Mouse (Mus musculus): Measurements from ENCODE around the gene Dhx32. TPM values are rescaled to one million over a fixed set of nuclear protein-coding genes. Genes with fewer than 3 reads are reported as not detected.

Gene Dhx32
- 27.1 and 27.8 TPM in 2 replicates for polyA plus RNA-seq (2011; ENCODE audit: insufficient read depth, insufficient read length, low read depth, missing spikeins)

DNA sequence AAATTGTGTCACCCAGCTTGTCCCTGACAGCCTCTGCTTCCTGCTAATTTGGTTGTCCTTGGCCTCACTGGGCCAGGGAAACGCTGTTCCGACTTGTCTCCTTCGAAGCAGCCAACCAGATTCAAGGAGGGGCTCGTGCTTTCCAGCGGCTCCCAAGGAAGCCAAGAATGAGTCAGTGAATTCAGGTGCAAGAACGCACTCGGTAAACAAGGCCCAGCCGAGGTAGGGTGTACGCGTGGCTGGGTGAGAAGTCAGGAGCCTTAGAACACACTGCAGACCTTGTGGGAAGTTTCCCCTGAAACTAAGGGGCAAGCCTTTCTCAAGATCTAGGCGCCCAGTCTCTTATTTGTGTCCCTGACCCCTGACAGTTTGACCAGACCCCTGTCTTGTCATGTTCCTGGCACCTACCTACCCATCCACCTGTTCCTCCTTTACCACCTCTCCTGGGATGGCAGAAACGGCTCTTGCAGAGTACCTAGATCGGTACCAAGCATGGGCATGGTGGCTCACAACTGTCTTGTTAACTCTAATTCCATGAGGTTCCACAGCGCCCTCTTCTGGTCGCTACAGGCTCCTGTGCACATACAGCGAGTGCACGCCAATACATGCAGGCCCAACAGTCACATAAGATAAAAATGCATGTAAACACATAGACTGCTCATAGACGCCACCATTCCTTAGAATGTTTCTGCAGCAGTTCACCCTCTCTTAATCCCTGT is at the start of gene Dhx32:
Gene Dhx32, minus strand, starts transcription at position 10 of the 719 bp plus-strand sequence.
- Histone ChIP-seq H3K36me3 (ENCODE audit: control insufficient read depth, insufficient read depth, low read length, poor library complexity, severe bottlenecking) (no peaks in the 10 kb centered on the region), H3K4me1 (ENCODE audit: control insufficient read depth, insufficient read depth, low read length) (no peaks in the 10 kb centered on the region), H3K27ac (ENCODE audit: insufficient read depth, low read length) (peak within 1 kb of the TSS; percentile 69), H3K4me3 (ENCODE audit: low read depth, low read length) (peak within 1 kb of the TSS; percentile 50), H3K9ac (ENCODE audit: low read depth, poor library complexity, severe bottlenecking) (peak within 1 kb of the TSS; percentile 25), H3K27me3 (ENCODE audit: control insufficient read depth, insufficient read depth, low read length, poor library complexity, severe bottlenecking) (no peaks in the 10 kb centered on the region), H3K9me3 (replicated peaks; ENCODE audit: control insufficient read depth, insufficient read depth, low read length, poor library complexity, severe bottlenecking) (no peaks in the 10 kb centered on the region)
- TF ChIP-seq POLR2A (IDR thresholded peaks at IDR 0.05; ENCODE audit: insufficient read depth, low read length) (no peak), CTCF (IDR thresholded peaks at IDR 0.05; ENCODE audit: low read depth, low read length) (peak; percentile 94), EP300 (IDR thresholded peaks at IDR 0.05; ENCODE audit: insufficient read depth, low read depth, low read length) (0 out of 2 replicates have a peak, but pooled peaks have one; percentile 9)

DNA sequence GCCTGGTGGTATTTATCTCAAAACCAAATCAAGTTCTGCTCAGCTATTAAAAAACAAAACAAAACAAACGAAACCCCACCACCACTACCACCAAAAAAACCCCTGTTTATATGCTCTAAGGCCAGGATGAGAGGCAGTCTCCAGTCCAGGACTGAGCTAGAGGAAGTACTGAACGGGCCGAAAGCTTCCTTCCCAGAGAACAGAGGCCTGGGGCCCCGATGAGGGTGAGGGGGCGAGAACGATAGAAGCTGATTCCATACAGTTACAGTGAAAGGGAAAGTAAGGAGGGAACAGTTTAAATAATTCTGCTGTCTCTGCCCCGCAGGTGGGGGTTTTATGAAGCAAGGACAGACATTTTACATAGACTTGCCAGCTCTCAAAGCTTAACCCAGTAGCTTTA is 47.1 kb upstream of the Dhx32 start:
- Histone ChIP-seq H3K9ac (ENCODE audit: low read depth, poor library complexity, severe bottlenecking) (no peak overlapping the region), H3K4me3 (ENCODE audit: low read depth, low read length) (no peak overlapping the region), H3K4me1 (ENCODE audit: control insufficient read depth, insufficient read depth, low read length) (no peaks in the 10 kb centered on the region)

DNA sequence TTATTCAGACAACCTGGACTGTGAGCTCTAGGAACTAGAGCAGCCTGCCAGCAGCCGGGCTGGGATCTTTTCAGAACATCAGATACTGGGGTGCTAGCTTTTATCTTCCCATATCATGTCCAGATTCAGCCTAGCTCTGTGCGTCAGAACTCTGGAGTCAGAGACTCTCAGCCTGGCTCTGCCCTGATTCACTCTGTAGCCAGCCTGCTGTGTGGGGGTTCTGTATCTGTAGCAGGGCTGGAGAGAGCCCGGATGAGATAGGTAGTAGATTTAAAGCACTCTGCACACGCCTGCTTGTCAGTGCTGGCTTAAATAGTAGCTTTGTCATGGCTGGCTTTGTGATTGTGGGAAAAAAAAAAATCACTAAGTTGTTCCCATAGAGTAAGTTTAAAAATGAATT is 46.0 kb upstream of the Dhx32 start:
- no peak overlapping the region for H3K27ac ChIP-seq (ENCODE audit: insufficient read depth, low read length)
- H3K27me3 ChIP-seq (ENCODE audit: control insufficient read depth, insufficient read depth, low read length, poor library complexity, severe bottlenecking): no peaks in the 10 kb centered on the region
- no peaks in the 10 kb centered on the region for H3K36me3 ChIP-seq (ENCODE audit: control insufficient read depth, insufficient read depth, low read length, poor library complexity, severe bottlenecking)
- no peak overlapping the region for H3K9ac ChIP-seq (ENCODE audit: low read depth, poor library complexity, severe bottlenecking)
- TF ChIP-seq EP300 (IDR thresholded peaks at IDR 0.05; ENCODE audit: insufficient read depth, low read depth, low read length): no peak
- 0 out of 2 replicates have a peak, but pooled peaks cover 2% of the 10 kb centered on the region for H3K9me3 ChIP-seq (replicated peaks; ENCODE audit: control insufficient read depth, insufficient read depth, low read length, poor library complexity, severe bottlenecking)
- H3K4me3 ChIP-seq (ENCODE audit: low read depth, low read length): no peak overlapping the region
- no peaks in the 10 kb centered on the region for H3K4me1 ChIP-seq (ENCODE audit: control insufficient read depth, insufficient read depth, low read length)

More for the DNA sequence above, 47.1 kb upstream of the Dhx32 start:
- Histone ChIP-seq H3K27me3 (ENCODE audit: control insufficient read depth, insufficient read depth, low read length, poor library complexity, severe bottlenecking) (no peaks in the 10 kb centered on the region), H3K27ac (ENCODE audit: insufficient read depth, low read length) (no peak overlapping the region), H3K9me3 (replicated peaks; ENCODE audit: control insufficient read depth, insufficient read depth, low read length, poor library complexity, severe bottlenecking) (no peaks in the 10 kb centered on the region), H3K36me3 (ENCODE audit: control insufficient read depth, insufficient read depth, low read length, poor library complexity, severe bottlenecking) (no peaks in the 10 kb centered on the region)
- TF ChIP-seq EP300 (IDR thresholded peaks at IDR 0.05; ENCODE audit: insufficient read depth, low read depth, low read length) (no peak), CTCF (IDR thresholded peaks at IDR 0.05; ENCODE audit: low read depth, low read length) (no peak), POLR2A (IDR thresholded peaks at IDR 0.05; ENCODE audit: insufficient read depth, low read length) (no peak)

DNA sequence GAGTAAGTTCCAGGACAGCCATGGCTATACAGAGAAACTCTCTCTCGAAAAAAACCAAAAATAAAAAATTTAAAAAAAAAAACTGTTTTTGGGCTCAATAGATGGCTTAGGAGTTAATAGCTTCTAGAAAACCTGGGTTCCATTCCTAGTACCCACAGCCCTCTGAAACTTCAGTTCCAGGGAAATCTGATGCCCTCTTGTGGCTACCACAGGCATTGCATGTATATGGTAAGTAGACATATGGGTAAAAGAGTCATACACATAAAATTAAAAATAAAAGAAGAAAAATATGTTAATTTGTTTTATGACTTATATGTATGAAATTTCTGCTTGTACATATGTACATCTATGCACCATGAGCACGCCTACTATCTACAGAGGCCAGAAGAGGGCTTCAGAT is 42.1 kb upstream of the Dhx32 start:
- Histone ChIP-seq H3K9ac (ENCODE audit: low read depth, poor library complexity, severe bottlenecking) (no peak overlapping the region), H3K9me3 (replicated peaks; ENCODE audit: control insufficient read depth, insufficient read depth, low read length, poor library complexity, severe bottlenecking) (0 out of 2 replicates have a peak, but pooled peaks cover 2% of the 10 kb centered on the region), H3K4me3 (ENCODE audit: low read depth, low read length) (no peak overlapping the region), H3K27ac (ENCODE audit: insufficient read depth, low read length) (no peak overlapping the region), H3K27me3 (ENCODE audit: control insufficient read depth, insufficient read depth, low read length, poor library complexity, severe bottlenecking) (no peaks in the 10 kb centered on the region), H3K4me1 (ENCODE audit: control insufficient read depth, insufficient read depth, low read length) (no peaks in the 10 kb centered on the region), H3K36me3 (ENCODE audit: control insufficient read depth, insufficient read depth, low read length, poor library complexity, severe bottlenecking) (no peaks in the 10 kb centered on the region)
- TF ChIP-seq POLR2A (IDR thresholded peaks at IDR 0.05; ENCODE audit: insufficient read depth, low read length): no peak
- TF ChIP-seq EP300 (IDR thresholded peaks at IDR 0.05; ENCODE audit: insufficient read depth, low read depth, low read length): no peak
- TF ChIP-seq CTCF (IDR thresholded peaks at IDR 0.05; ENCODE audit: low read depth, low read length): no peak

DNA sequence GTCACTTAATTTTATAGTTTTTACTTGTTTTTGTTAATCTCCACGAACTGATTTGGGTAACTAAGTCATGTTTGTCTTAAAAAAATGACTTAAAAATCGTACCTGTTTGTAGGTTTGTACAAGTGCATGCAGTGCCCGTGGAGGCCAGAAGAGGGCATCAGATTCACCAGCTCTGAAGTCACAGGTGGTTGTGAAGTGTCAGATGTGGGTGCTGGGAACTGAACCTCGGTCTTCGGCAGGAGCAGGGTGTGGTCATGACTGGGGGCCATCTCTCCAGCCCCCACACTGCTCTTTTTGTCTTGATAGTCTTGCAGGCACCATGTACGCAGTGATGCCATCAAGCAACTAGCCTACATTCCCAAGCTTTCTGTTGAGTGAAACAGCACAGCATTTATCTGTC is 41.2 kb upstream of the Dhx32 start:
- no peak overlapping the region for H3K9ac ChIP-seq (ENCODE audit: low read depth, poor library complexity, severe bottlenecking)
- H3K4me3 ChIP-seq (ENCODE audit: low read depth, low read length): no peak overlapping the region
- no peaks in the 10 kb centered on the region for H3K27me3 ChIP-seq (ENCODE audit: control insufficient read depth, insufficient read depth, low read length, poor library complexity, severe bottlenecking)
- no peak overlapping the region for H3K27ac ChIP-seq (ENCODE audit: insufficient read depth, low read length)
- H3K9me3 ChIP-seq (replicated peaks; ENCODE audit: control insufficient read depth, insufficient read depth, low read length, poor library complexity, severe bottlenecking): 0 out of 2 replicates have a peak, but pooled peaks cover 2% of the 10 kb centered on the region
- no peaks in the 10 kb centered on the region for H3K4me1 ChIP-seq (ENCODE audit: control insufficient read depth, insufficient read depth, low read length)
- TF ChIP-seq POLR2A (IDR thresholded peaks at IDR 0.05; ENCODE audit: insufficient read depth, low read length): no peak
- TF ChIP-seq CTCF (IDR thresholded peaks at IDR 0.05; ENCODE audit: low read depth, low read length): peak; percentile 52
- no peaks in the 10 kb centered on the region for H3K36me3 ChIP-seq (ENCODE audit: control insufficient read depth, insufficient read depth, low read length, poor library complexity, severe bottlenecking)

DNA sequence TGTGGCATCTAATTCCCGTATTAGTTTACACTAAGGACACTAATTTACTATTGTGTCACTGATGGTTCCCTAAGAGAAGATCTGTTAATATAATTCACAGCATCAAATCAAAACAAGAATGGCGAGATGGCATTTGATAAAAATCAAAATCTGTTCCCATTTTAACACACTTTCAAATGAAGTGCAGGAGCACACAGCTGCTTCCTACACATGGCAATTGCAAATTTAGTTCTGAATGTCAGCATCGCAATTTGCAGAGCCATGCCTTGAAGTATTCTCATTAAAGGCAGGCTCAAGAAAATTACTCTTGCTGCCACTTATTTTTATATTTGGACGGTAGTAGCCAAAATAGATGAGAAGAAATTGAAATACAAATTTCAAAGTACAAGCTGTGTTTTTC is 30.8 kb upstream of the Dhx32 start:
- no peak overlapping the region for H3K4me3 ChIP-seq (ENCODE audit: low read depth, low read length)

More for the DNA sequence above, 30.8 kb upstream of the Dhx32 start:
- no peaks in the 10 kb centered on the region for H3K4me1 ChIP-seq (ENCODE audit: control insufficient read depth, insufficient read depth, low read length)
- no peaks in the 10 kb centered on the region for H3K9me3 ChIP-seq (replicated peaks; ENCODE audit: control insufficient read depth, insufficient read depth, low read length, poor library complexity, severe bottlenecking)
- no peak overlapping the region for H3K9ac ChIP-seq (ENCODE audit: low read depth, poor library complexity, severe bottlenecking)
- no peak for TF ChIP-seq EP300 (IDR thresholded peaks at IDR 0.05; ENCODE audit: insufficient read depth, low read depth, low read length)
- TF ChIP-seq CTCF (IDR thresholded peaks at IDR 0.05; ENCODE audit: low read depth, low read length): no peak
- no peaks in the 10 kb centered on the region for H3K27me3 ChIP-seq (ENCODE audit: control insufficient read depth, insufficient read depth, low read length, poor library complexity, severe bottlenecking)
- no peaks in the 10 kb centered on the region for H3K36me3 ChIP-seq (ENCODE audit: control insufficient read depth, insufficient read depth, low read length, poor library complexity, severe bottlenecking)
- no peak overlapping the region for H3K27ac ChIP-seq (ENCODE audit: insufficient read depth, low read length)
